Mouse (Mus musculus) olfactory bulb, adult 2 months (tissue): ENCODE measurements around the gene Sphk1.

Experiments used
- CTCF ChIP-seq: fragments of 200-500 bp; IDR thresholded peaks from 2 replicates; pipeline ENCODE4 v1.5.1; 2012; ENCODE audit warnings: low read depth, mild to moderate bottlenecking, low read length, moderate library complexity; ENCODE audit not compliant: insufficient read depth
- POLR2A ChIP-seq: fragments of 200-500 bp; IDR thresholded peaks from 2 replicates; pipeline ENCODE4 v1.6.1; 2012; ENCODE audit warnings: mild to moderate bottlenecking, low read depth, low read length, moderate library complexity; ENCODE audit not compliant: insufficient read depth

DNA sequence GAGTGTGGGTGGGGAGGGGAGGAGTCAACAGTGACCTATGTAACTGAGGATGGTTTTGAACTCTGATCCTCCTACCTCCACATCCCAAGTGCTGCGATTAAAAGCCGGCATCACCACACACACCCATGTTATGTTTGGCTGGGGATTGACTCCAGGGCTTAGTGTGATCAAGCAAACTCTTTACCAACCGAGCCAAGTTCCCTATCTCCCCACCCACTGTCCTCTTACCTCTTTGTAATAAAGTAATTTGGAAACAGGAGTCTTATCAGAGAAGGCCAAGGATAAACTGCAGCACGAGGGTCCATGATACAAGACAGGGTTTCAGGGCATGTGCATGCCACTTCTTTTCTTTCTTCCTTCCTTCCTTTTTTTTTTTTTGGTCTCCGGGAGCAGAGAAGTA lies 37.5 kb upstream of the Sphk1 start:
- TF ChIP-seq POLR2A: no peak
- no peak for TF ChIP-seq CTCF
